Mouse (Mus musculus): ENCODE results near the gene Phxr2.

GRCm38 (mm10) chr10:99166392-99166791, 40.3 kb upstream of the Phxr2 start:
- no peak for TF ChIP-seq CTCF (IDR thresholded peaks at IDR 0.05; ENCODE audit: control insufficient read depth, insufficient read depth, insufficient read length)
- TF ChIP-seq FOSL1 (IDR thresholded peaks at IDR 0.05; ENCODE audit: insufficient read depth, low read length, poor library complexity, severe bottlenecking), result no peak
- TF ChIP-seq USF1 (IDR thresholded peaks at IDR 0.05; ENCODE audit: low read depth), result no peak
- TF ChIP-seq MYOG (IDR thresholded peaks at IDR 0.05; ENCODE audit: control insufficient read depth, extremely low read depth, insufficient read length), result no peak
- no peak for TF ChIP-seq CEBPB (IDR thresholded peaks at IDR 0.05; ENCODE audit: low read depth)
- TF ChIP-seq MYOD1 (IDR thresholded peaks at IDR 0.05; ENCODE audit: control insufficient read depth, insufficient read length, low read depth), result no peak
- no peak for TF ChIP-seq MAX (IDR thresholded peaks at IDR 0.05)

All from C2C12 (cell line).